Mouse (Mus musculus): ENCODE data around the gene Sparc.

- TF ChIP-seq CTCF (IDR thresholded peaks at IDR 0.05; ENCODE audit: extremely low read depth, insufficient read depth, insufficient read length, insufficient replicate concordance) (no peak), POLR2A (IDR thresholded peaks at IDR 0.05; ENCODE audit: low read depth, low read length) (no peak)
These were observed 27.8 kb downstream of the Sparc start for GRCm38 (mm10) chr11:55395073-55395642.
